Mouse (Mus musculus) heart, embryonic 12.5 days (tissue): ENCODE measurements around the gene Orai2. TPM values are rescaled to one million over a fixed set of nuclear protein-coding genes. Genes with fewer than 3 reads are reported as not detected.
A peak's percentile ranks its signal among the peaks of the same experiment; 100 is the strongest.
"Not testable (repeated sequence)": the region's sequence is repeated elsewhere in the genome, so short reads cannot be mapped to it uniquely, and the experiment has no call there.

Experiments
- ATAC-seq: fragments of 200-750 bp; cut with Nextera tagmentation; 2 replicates; pipeline ENCODE4 v1.8.0; 2017; ENCODE audit warnings: moderate TSS enrichment, moderate library complexity; ENCODE audit not compliant: insufficient number of reproducible peaks, low FRiP score
- H3K27ac ChIP-seq: fragments of 300-500 bp; sonication (generic); 2 replicates; pipeline ENCODE4 v1.5.1; 2016; ENCODE audit warnings: mild to moderate bottlenecking, moderate library complexity; ENCODE audit not compliant: poor library complexity, severe bottlenecking
- H3K27me3 ChIP-seq: fragments of 300-500 bp; sonication (generic); replicated peaks from 2 replicates; pipeline ENCODE4 v1.6.1; 2016; ENCODE audit warnings: mild to moderate bottlenecking, moderate library complexity
- H3K36me3 ChIP-seq: fragments of 300-500 bp; sonication (generic); 2 replicates; pipeline ENCODE4 v1.6.1; 2016; ENCODE audit warnings: mild to moderate bottlenecking, moderate library complexity
- H3K4me1 ChIP-seq: fragments of 300-500 bp; sonication (generic); replicated peaks from 2 replicates; pipeline ENCODE4 v1.6.1; 2016; ENCODE audit warnings: mild to moderate bottlenecking
- H3K4me2 ChIP-seq: fragments of 300-500 bp; sonication (generic); 2 replicates; pipeline ENCODE4 v1.6.1; 2016; ENCODE audit warnings: mild to moderate bottlenecking, moderate library complexity
- H3K4me3 ChIP-seq: fragments of 300-500 bp; sonication (generic); 2 replicates; pipeline ENCODE4 v1.5.1; 2016; ENCODE audit warnings: mild to moderate bottlenecking
- H3K9ac ChIP-seq: fragments of 300-500 bp; sonication (generic); 2 replicates; pipeline ENCODE4 v1.6.1; 2016; ENCODE audit warnings: mild to moderate bottlenecking, moderate library complexity
- H3K9me3 ChIP-seq: fragments of 300-500 bp; sonication (generic); replicated peaks from 2 replicates; pipeline ENCODE4 v1.6.1; 2016; ENCODE audit warnings: mild to moderate bottlenecking, moderate library complexity
- WGBS: fragments of 180-500 bp; shearing (Covaris S2); methylation state at CpG from one replicate; pipeline ENCODE4 v1.1.7; 2016; 5-methylcytosine and 5-hydroxymethylcytosine counted together
- polyA plus RNA-seq: library from polyadenylated mRNA; unstranded; fragments of >200 nt; fragmentation: Nextera tagmentation; extraction: Ambion mirVana; gene quantifications from 2 replicates; pipeline ENCODE4 v1.2.1, GENCODE M21; 2016

Orai2 gene
- polyA plus RNA-seq: 3.0 and 3.1 TPM in 2 replicates

GRCm38 (mm10) chr5:136170512-136171362 is at the start of gene Orai2:
Gene Orai2 (minus strand): TSS chr5:136170713.
- Histone ChIP-seq H3K4me1 (peaks cover 5% of the 10 kb centered on the region), H3K9me3 (peaks cover 7% of the 10 kb centered on the region), H3K9ac (peak within 1 kb of the TSS; percentile 66), H3K4me3 (peak within 1 kb of the TSS; percentile 59), H3K36me3 (no peaks in the 10 kb centered on the region), H3K27ac (no peak within 1 kb of the TSS), H3K4me2 (peak within 1 kb of the TSS; percentile 94), H3K27me3 (no peaks in the 10 kb centered on the region)
- 5% methylated on average over 49 of the region's 49 CpGs for WGBS
- peak; percentile 86 for ATAC-seq

DNA sequence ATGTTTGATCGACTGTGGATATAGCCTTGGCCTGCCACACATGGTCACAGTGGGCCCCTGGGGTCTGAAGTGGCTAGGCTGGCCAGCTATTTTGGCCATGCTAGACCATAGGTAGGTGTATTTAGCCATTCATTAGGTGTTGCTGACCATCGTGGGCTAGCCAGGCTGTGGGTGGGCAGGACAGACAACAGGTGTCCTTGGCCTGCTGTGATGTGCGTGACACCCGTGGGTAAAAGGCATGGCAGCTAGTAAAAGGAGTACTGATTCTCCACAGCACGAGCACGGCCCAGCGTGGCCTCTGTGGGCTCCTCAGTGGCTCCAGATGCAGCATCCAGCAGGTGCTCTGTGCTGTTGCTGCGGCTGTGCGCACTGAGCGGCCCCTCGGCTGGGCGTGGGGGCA is 48.1 kb upstream of the Orai2 start:
- no peak overlapping the region for H3K4me2 ChIP-seq
- 67% methylated on average over 12 of the region's 12 CpGs for WGBS
- no peak overlapping the region for H3K9ac ChIP-seq
- no peak overlapping the region for H3K27ac ChIP-seq
- H3K9me3 ChIP-seq: peaks cover 9% of the 10 kb centered on the region
- H3K27me3 ChIP-seq: peaks cover 13% of the 10 kb centered on the region
- H3K4me1 ChIP-seq: no peaks in the 10 kb centered on the region
- no peak for ATAC-seq
- no peaks in the 10 kb centered on the region for H3K36me3 ChIP-seq
- H3K4me3 ChIP-seq: no peak overlapping the region

DNA sequence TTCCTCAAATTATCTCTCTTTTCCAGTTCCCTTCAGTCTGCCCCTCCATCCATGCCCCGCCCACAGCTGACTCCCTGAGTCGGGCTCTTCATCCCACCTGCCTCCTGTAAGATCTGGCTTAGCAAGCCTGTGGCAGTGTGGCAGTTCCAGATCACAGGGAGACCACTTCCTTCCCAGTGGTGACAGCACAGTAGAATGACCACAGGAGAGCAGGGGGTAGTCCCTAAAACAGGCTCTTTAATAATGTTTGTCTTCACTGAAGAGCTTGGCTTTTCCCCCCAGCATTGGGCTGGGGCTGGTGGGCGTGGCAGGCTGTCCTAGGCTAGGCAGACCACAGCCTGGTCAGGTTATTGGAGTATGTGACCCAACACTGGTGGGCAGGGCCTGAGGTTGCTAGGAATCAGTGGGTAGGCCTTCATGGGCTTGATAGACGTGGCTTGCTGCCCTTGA is 47.4 kb upstream of the Orai2 start:
- no peaks in the 10 kb centered on the region for H3K4me1 ChIP-seq
- H3K36me3 ChIP-seq: no peaks in the 10 kb centered on the region
- 61% methylated on average over 4 of the region's 4 CpGs for WGBS
- no peak overlapping the region for H3K4me3 ChIP-seq
- H3K27ac ChIP-seq: no peak overlapping the region
- H3K27me3 ChIP-seq: peaks cover 13% of the 10 kb centered on the region
- H3K9me3 ChIP-seq: peaks cover 9% of the 10 kb centered on the region
- no peak for ATAC-seq
- H3K9ac ChIP-seq: no peak overlapping the region
- H3K4me2 ChIP-seq: no peak overlapping the region

DNA sequence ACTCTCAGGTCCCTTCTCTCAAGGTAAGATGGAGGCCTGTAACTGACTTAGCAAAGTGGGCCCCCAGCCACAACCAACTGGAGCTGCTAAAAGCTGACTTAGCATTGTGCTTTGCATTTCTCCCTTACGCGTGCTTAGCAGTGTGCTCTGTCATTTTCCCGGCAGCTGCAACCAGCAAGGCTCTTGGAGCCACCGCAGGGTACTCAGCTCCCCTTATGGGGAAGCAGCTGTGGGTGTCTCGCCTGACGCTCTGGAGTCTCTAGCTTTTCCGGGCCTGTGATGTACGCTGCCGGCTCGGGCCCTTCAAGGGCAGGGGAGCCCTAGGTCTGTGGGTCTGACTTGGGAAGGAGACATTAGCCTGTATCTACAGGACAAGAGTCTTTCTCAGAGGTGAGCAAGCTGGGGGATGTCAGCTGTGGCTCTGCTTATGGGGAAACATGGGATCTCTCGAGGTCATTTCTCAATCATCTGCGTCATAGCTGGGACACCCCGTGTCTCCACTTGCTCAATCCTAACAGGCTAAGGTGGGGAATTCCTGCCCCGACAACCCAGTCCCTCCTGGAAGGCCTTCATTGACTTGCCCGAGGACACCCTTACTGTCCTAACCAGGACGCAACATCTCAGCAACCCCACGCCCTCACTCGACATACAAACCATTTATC is 46.6 kb upstream of the Orai2 start:
- ATAC-seq: no peak
- Histone ChIP-seq H3K27me3 (peaks cover 13% of the 10 kb centered on the region), H3K9ac (no peak overlapping the region), H3K9me3 (peaks cover 9% of the 10 kb centered on the region), H3K4me2 (no peak overlapping the region), H3K4me1 (no peaks in the 10 kb centered on the region), H3K4me3 (no peak overlapping the region), H3K27ac (no peak overlapping the region), H3K36me3 (no peaks in the 10 kb centered on the region)
- 72% methylated on average over 18 of the region's 18 CpGs for WGBS

- Histone ChIP-seq H3K4me3 (no peak overlapping the region), H3K9me3 (peaks cover 9% of the 10 kb centered on the region), H3K4me1 (no peaks in the 10 kb centered on the region), H3K27ac (no peak overlapping the region), H3K27me3 (peaks cover 13% of the 10 kb centered on the region), H3K4me2 (no peak overlapping the region), H3K9ac (no peak overlapping the region), H3K36me3 (no peaks in the 10 kb centered on the region)
- ATAC-seq: no peak
- 76% methylated on average over 5 of the region's 5 CpGs for WGBS
Observed at GRCm38 (mm10) chr5:136215958-136216357, 45.4 kb upstream of the Orai2 start.

GRCm38 (mm10) chr5:136215211-136215610 is 44.7 kb upstream of the Orai2 start:
- Histone ChIP-seq H3K4me1 (no peaks in the 10 kb centered on the region), H3K27me3 (peaks cover 8% of the 10 kb centered on the region), H3K9me3 (peaks cover 9% of the 10 kb centered on the region), H3K27ac (no peak overlapping the region), H3K9ac (no peak overlapping the region), H3K4me3 (no peak overlapping the region), H3K36me3 (no peaks in the 10 kb centered on the region), H3K4me2 (no peak overlapping the region)
- ATAC-seq: no peak
- WGBS: 81% methylated on average over 3 of the region's 3 CpGs

DNA sequence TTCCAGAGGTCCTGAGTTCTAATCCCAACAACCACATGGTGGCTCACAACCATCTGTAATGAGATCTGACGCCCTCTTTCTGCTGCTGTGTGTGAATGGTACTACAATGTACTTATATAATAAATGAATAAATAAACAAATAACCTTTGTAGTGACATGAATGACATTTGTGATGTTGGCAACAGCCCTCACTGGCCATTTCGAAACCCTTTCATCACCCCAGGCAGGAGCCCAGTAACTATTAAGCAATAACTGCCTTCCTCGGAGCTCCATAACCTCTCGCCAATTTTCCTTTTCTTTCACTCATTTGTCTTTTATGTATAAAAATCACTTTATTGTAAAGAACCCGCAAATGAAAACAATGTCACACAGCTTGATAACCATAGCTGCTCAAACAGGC is 43.2 kb upstream of the Orai2 start:
- H3K27me3 ChIP-seq: peaks cover 6% of the 10 kb centered on the region
- no peak overlapping the region for H3K4me2 ChIP-seq
- ATAC-seq: no peak
- H3K27ac ChIP-seq: no peak overlapping the region
- H3K4me1 ChIP-seq: no peaks in the 10 kb centered on the region
- no peaks in the 10 kb centered on the region for H3K36me3 ChIP-seq
- no peak overlapping the region for H3K4me3 ChIP-seq
- 67% methylated on average over 5 of the region's 5 CpGs for WGBS
- peaks cover 9% of the 10 kb centered on the region for H3K9me3 ChIP-seq
- H3K9ac ChIP-seq: no peak overlapping the region

DNA sequence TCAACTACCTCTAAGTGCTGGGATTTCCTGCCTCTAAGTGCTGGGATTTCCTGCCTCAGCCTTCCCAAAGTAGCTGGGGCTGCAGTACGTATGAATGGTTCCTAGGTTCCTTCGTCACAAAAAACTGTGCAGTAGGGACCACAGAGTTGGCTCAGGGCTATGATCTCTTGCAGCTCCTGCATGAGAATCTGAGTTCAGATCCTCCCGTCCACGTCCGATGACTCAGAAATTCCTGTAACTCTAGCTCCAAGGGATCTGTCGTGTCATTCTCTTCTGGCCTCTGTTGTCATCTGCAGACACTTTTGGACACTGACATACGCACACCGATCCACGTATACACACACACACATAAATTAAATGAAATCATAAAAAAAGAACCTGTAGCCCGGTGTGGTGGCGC is 42.2 kb upstream of the Orai2 start:
- H3K9ac ChIP-seq: no peak overlapping the region
- ATAC-seq: no peak
- H3K27ac ChIP-seq: no peak overlapping the region
- H3K9me3 ChIP-seq: peaks cover 9% of the 10 kb centered on the region
- 86% methylated on average over 11 of the region's 11 CpGs for WGBS
- H3K4me2 ChIP-seq: no peak overlapping the region
- H3K4me3 ChIP-seq: no peak overlapping the region
- no peaks in the 10 kb centered on the region for H3K27me3 ChIP-seq
- H3K4me1 ChIP-seq: no peaks in the 10 kb centered on the region
- no peaks in the 10 kb centered on the region for H3K36me3 ChIP-seq

- not testable (repeated sequence) for H3K9ac ChIP-seq, H3K9me3 ChIP-seq, H3K4me1 ChIP-seq, H3K4me3 ChIP-seq, H3K4me2 ChIP-seq, H3K27ac ChIP-seq, H3K27me3 ChIP-seq, ATAC-seq, H3K36me3 ChIP-seq
- WGBS: 83% methylated on average over 14 of the region's 14 CpGs
Observed at GRCm38 (mm10) chr5:136211341-136212102, 41.0 kb upstream of the Orai2 start.

DNA sequence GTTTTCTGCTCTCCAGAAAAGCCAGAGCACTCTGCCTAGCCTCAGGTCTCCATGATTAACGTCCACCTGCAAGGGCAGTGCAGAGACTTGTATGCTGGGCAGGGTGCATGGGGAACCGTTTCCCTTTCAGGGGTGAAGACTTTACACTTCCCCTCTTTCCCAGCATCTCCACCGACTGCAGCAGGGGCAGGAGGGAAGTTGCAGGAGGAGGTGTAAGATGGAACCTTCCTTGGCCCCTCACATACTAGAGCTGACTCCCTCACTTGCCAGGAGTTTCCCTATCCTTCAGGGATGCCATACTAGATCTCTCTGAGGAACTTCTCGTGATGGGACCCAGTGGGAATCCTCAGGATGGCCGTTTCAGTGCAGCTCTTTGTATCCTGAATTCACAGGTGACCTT is 40.0 kb upstream of the Orai2 start:
- H3K36me3 ChIP-seq: no peaks in the 10 kb centered on the region
- H3K4me2 ChIP-seq: no peak overlapping the region
- ATAC-seq: no peak
- no peak overlapping the region for H3K27ac ChIP-seq
- no peaks in the 10 kb centered on the region for H3K4me1 ChIP-seq
- peaks cover 5% of the 10 kb centered on the region for H3K9me3 ChIP-seq
- no peak overlapping the region for H3K4me3 ChIP-seq
- no peaks in the 10 kb centered on the region for H3K27me3 ChIP-seq
- no peak overlapping the region for H3K9ac ChIP-seq
- WGBS: 68% methylated on average over 5 of the region's 5 CpGs

DNA sequence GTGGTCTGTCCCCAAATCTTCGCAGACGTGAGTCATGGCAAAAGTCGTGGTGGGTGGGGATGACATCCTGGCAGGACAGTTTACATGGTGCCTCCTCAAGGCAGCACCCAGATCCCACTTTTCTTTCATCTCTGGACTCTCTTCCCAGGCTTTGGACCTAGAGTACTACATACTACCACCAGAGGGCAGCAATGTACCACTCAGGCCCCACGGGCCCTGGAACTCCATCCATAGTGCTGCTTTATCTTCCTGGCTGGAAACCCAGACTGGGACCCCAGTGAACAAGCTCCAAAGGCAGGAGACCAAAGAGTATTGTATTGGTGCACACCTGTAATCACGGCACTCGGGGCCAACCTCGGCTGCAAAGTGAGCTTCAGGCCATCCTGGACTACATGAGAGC is 31.3 kb upstream of the Orai2 start:
- H3K36me3 ChIP-seq: peaks cover 9% of the 10 kb centered on the region
- H3K4me1 ChIP-seq: peaks cover 12% of the 10 kb centered on the region
- no peak overlapping the region for H3K4me2 ChIP-seq
- no peaks in the 10 kb centered on the region; the same call in 1 of the 2 replicates for H3K9me3 ChIP-seq
- ATAC-seq: peak; percentile 70
- H3K4me3 ChIP-seq: no peak overlapping the region
- H3K9ac ChIP-seq: no peak overlapping the region
- WGBS: 28% methylated on average over 7 of the region's 7 CpGs
- H3K27me3 ChIP-seq: no peaks in the 10 kb centered on the region
- no peak overlapping the region for H3K27ac ChIP-seq
